Mouse (Mus musculus): Measurements from ENCODE around the gene Kxd1. TPM values are rescaled to one million over a fixed set of nuclear protein-coding genes. Genes with fewer than 3 reads are reported as not detected.

The Kxd1 gene
- polyA plus RNA-seq, 1 experiment from 2014 or later, result 81.8 TPM

GRCm38 (mm10) chr8:70469938-70470337 lies 57.8 kb downstream of the Kxd1 start:
- DNase-seq (ENCODE audit: low spot score) (no peak), ATAC-seq (replicated peaks; ENCODE audit: low FRiP score, low read depth) (no peak)
- no peak overlapping the region for H3K4me3 ChIP-seq (replicated peaks; ENCODE audit: low read depth, low read length)
- H3K4me1 ChIP-seq (replicated peaks; ENCODE audit: insufficient read depth, low read length), result peaks cover 8% of the 10 kb centered on the region; the same call in 1 of the 2 replicates
- H3K9ac ChIP-seq (ENCODE audit: low read depth, low read length), result no peak overlapping the region
- 73% methylated on average over 2 of the region's 2 CpGs for WGBS
- no peak for TF ChIP-seq CTCF (IDR thresholded peaks at IDR 0.05; ENCODE audit: low read depth)
- H3K9me3 ChIP-seq (replicated peaks; ENCODE audit: low read length), result no peaks in the 10 kb centered on the region
- no peak overlapping the region for H3K27ac ChIP-seq
- H3K4me2 ChIP-seq (ENCODE audit: low read length), result no peak overlapping the region
- H3K27me3 ChIP-seq (ENCODE audit: insufficient read depth, low read length), result no peaks in the 10 kb centered on the region
- 0 out of 2 replicates have a peak, but pooled peaks cover 2% of the 10 kb centered on the region for H3K36me3 ChIP-seq (ENCODE audit: insufficient read depth, low read length)

- Histone ChIP-seq H3K36me3 (ENCODE audit: insufficient read depth, low read length) (0 out of 2 replicates have a peak, but pooled peaks cover 2% of the 10 kb centered on the region), H3K9me3 (replicated peaks; ENCODE audit: low read length) (no peaks in the 10 kb centered on the region), H3K9ac (ENCODE audit: low read depth, low read length) (no peak overlapping the region), H3K4me1 (replicated peaks; ENCODE audit: insufficient read depth, low read length) (peaks cover 8% of the 10 kb centered on the region; the same call in 1 of the 2 replicates), H3K27ac (no peak overlapping the region), H3K4me3 (replicated peaks; ENCODE audit: low read depth, low read length) (no peak overlapping the region), H3K27me3 (ENCODE audit: insufficient read depth, low read length) (no peaks in the 10 kb centered on the region), H3K4me2 (ENCODE audit: low read length) (no peak overlapping the region)
- no peak for DNase-seq (ENCODE audit: low spot score)
- TF ChIP-seq CTCF (IDR thresholded peaks at IDR 0.05; ENCODE audit: low read depth), result no peak
- ATAC-seq (replicated peaks; ENCODE audit: low FRiP score, low read depth), result no peak
- WGBS, result 54% methylated on average over 10 of the region's 10 CpGs
Observed at GRCm38 (mm10) chr8:70469295-70469916, 58.4 kb downstream of the Kxd1 start.

GRCm38 (mm10) chr8:70468733-70469132 lies 59.0 kb downstream of the Kxd1 start:
- Histone ChIP-seq H3K9me3 (replicated peaks; ENCODE audit: low read length) (no peaks in the 10 kb centered on the region), H3K4me3 (replicated peaks; ENCODE audit: low read depth, low read length) (no peak overlapping the region), H3K36me3 (ENCODE audit: insufficient read depth, low read length) (0 out of 2 replicates have a peak, but pooled peaks cover 2% of the 10 kb centered on the region), H3K9ac (ENCODE audit: low read depth, low read length) (no peak overlapping the region), H3K4me1 (replicated peaks; ENCODE audit: insufficient read depth, low read length) (peaks cover 8% of the 10 kb centered on the region; the same call in 1 of the 2 replicates), H3K4me2 (ENCODE audit: low read length) (no peak overlapping the region), H3K27me3 (ENCODE audit: insufficient read depth, low read length) (no peaks in the 10 kb centered on the region), H3K27ac (no peak overlapping the region)
- ATAC-seq (replicated peaks; ENCODE audit: low FRiP score, low read depth) (no peak), DNase-seq (ENCODE audit: low spot score) (no peak)
- 84% methylated on average over 4 of the region's 4 CpGs for WGBS
- no peak for TF ChIP-seq CTCF (IDR thresholded peaks at IDR 0.05; ENCODE audit: low read depth)

- no peak for TF ChIP-seq CTCF (IDR thresholded peaks at IDR 0.05; ENCODE audit: low read depth)
- peaks cover 8% of the 10 kb centered on the region; the same call in 1 of the 2 replicates for H3K4me1 ChIP-seq (replicated peaks; ENCODE audit: insufficient read depth, low read length)
- no peak overlapping the region for H3K4me2 ChIP-seq (ENCODE audit: low read length)
- no peak overlapping the region for H3K9ac ChIP-seq (ENCODE audit: low read depth, low read length)
- ATAC-seq (replicated peaks; ENCODE audit: low FRiP score, low read depth) (0 out of 2 replicates have a peak, but pooled peaks have one; percentile 27), DNase-seq (ENCODE audit: low spot score) (no peak)
- no peak overlapping the region for H3K27ac ChIP-seq
- 47% methylated on average over 1 of the region's 1 CpGs for WGBS
- no peaks in the 10 kb centered on the region for H3K27me3 ChIP-seq (ENCODE audit: insufficient read depth, low read length)
- H3K36me3 ChIP-seq (ENCODE audit: insufficient read depth, low read length), result 0 out of 2 replicates have a peak, but pooled peaks cover 2% of the 10 kb centered on the region
- H3K9me3 ChIP-seq (replicated peaks; ENCODE audit: low read length), result no peaks in the 10 kb centered on the region
- no peak overlapping the region for H3K4me3 ChIP-seq (replicated peaks; ENCODE audit: low read depth, low read length)
Observed at GRCm38 (mm10) chr8:70467907-70468306, 59.8 kb downstream of the Kxd1 start.

- H3K9me3 ChIP-seq (replicated peaks; ENCODE audit: low read length), result no peaks in the 10 kb centered on the region
- H3K4me3 ChIP-seq (replicated peaks; ENCODE audit: low read depth, low read length), result no peak overlapping the region
- ATAC-seq (replicated peaks; ENCODE audit: low FRiP score, low read depth) (0 out of 2 replicates have a peak, but pooled peaks have one; percentile 9), DNase-seq (ENCODE audit: low spot score) (no peak)
- TF ChIP-seq CTCF (IDR thresholded peaks at IDR 0.05; ENCODE audit: low read depth), result no peak
- no peak overlapping the region for H3K9ac ChIP-seq (ENCODE audit: low read depth, low read length)
- 55% methylated on average over 5 of the region's 5 CpGs for WGBS
- H3K4me2 ChIP-seq (ENCODE audit: low read length), result no peak overlapping the region
- no peaks in the 10 kb centered on the region for H3K27me3 ChIP-seq (ENCODE audit: insufficient read depth, low read length)
- H3K27ac ChIP-seq, result no peak overlapping the region
- peaks cover 8% of the 10 kb centered on the region; the same call in 1 of the 2 replicates for H3K4me1 ChIP-seq (replicated peaks; ENCODE audit: insufficient read depth, low read length)
- 0 out of 2 replicates have a peak, but pooled peaks cover 2% of the 10 kb centered on the region for H3K36me3 ChIP-seq (ENCODE audit: insufficient read depth, low read length)
Observed at GRCm38 (mm10) chr8:70467229-70467725, 60.5 kb downstream of the Kxd1 start.

- H3K9ac ChIP-seq (ENCODE audit: low read depth, low read length), result no peak overlapping the region
- DNase-seq (ENCODE audit: low spot score) (no peak), ATAC-seq (replicated peaks; ENCODE audit: low FRiP score, low read depth) (no peak)
- peaks cover 8% of the 10 kb centered on the region; the same call in 1 of the 2 replicates for H3K4me1 ChIP-seq (replicated peaks; ENCODE audit: insufficient read depth, low read length)
- H3K4me3 ChIP-seq (replicated peaks; ENCODE audit: low read depth, low read length), result no peak overlapping the region
- H3K36me3 ChIP-seq (ENCODE audit: insufficient read depth, low read length), result 0 out of 2 replicates have a peak, but pooled peaks cover 2% of the 10 kb centered on the region
- H3K27ac ChIP-seq, result no peak overlapping the region
- 0 out of 2 replicates have a peak overlapping the region, but pooled peaks have one; percentile 11 for H3K4me2 ChIP-seq (ENCODE audit: low read length)
- no peaks in the 10 kb centered on the region for H3K9me3 ChIP-seq (replicated peaks; ENCODE audit: low read length)
- WGBS, result 48% methylated on average over 11 of the region's 11 CpGs
- H3K27me3 ChIP-seq (ENCODE audit: insufficient read depth, low read length), result no peaks in the 10 kb centered on the region
- TF ChIP-seq CTCF (IDR thresholded peaks at IDR 0.05; ENCODE audit: low read depth), result no peak
Observed at GRCm38 (mm10) chr8:70466771-70467170, 61.0 kb downstream of the Kxd1 start.
